Mouse (Mus musculus) lung, embryonic 16.5 days (tissue): ENCODE results near the gene Dock4. TPM values are rescaled to one million over a fixed set of nuclear protein-coding genes. Genes with fewer than 3 reads are reported as not detected.
"Not testable (repeated sequence)": the region's sequence is repeated elsewhere in the genome, so short reads cannot be mapped to it uniquely, and the experiment has no call there.

Source experiments
- ATAC-seq: fragments of 200-750 bp; cut with Nextera tagmentation; 2 replicates; pipeline ENCODE4 v1.8.0; 2017; ENCODE audit warnings: low read depth, mild to moderate bottlenecking, moderate library complexity
- H3K27ac ChIP-seq: fragments of 300-500 bp; sonication (generic); 2 replicates; pipeline ENCODE4 v1.5.1; 2014; ENCODE audit warnings: mild to moderate bottlenecking, control low read depth, low read length
- H3K27me3 ChIP-seq: fragments of 300-500 bp; sonication (generic); 2 replicates; pipeline ENCODE4 v1.6.1; 2014; ENCODE audit warnings: low read depth, low read length, mixed read lengths; ENCODE audit not compliant: control insufficient read depth, insufficient read depth
- H3K36me3 ChIP-seq: fragments of 300-500 bp; sonication (generic); 2 replicates; pipeline ENCODE4 v1.6.1; 2014; ENCODE audit warnings: low read length; ENCODE audit not compliant: control insufficient read depth, insufficient read depth
- H3K4me1 ChIP-seq: fragments of 300-500 bp; sonication (generic); replicated peaks from 2 replicates; pipeline ENCODE4 v1.6.1; 2014; ENCODE audit warnings: low read length, mixed read lengths; ENCODE audit not compliant: control insufficient read depth, insufficient read depth
- H3K4me2 ChIP-seq: fragments of 300-500 bp; sonication (generic); 2 replicates; pipeline ENCODE4 v1.6.1; 2014; ENCODE audit warnings: low read depth, low read length, control low read depth
- H3K4me3 ChIP-seq: fragments of 300-500 bp; sonication (generic); 2 replicates; pipeline ENCODE4 v1.5.1; 2014; ENCODE audit warnings: mild to moderate bottlenecking, low read length, control low read depth
- H3K9ac ChIP-seq: fragments of 300-500 bp; sonication (generic); 2 replicates; pipeline ENCODE4 v1.6.1; 2014; ENCODE audit warnings: low read length, control low read depth
- H3K9me3 ChIP-seq: fragments of 300-500 bp; sonication (generic); 2 replicates; pipeline ENCODE4 v1.6.1; 2016; ENCODE audit warnings: low read length; ENCODE audit not compliant: control insufficient read depth
- WGBS: fragments of 180-500 bp; shearing (Covaris S2); extraction: QIAGEN DNeasy Blood & Tissue Kit; methylation state at CpG from one replicate; pipeline ENCODE4 v1.1.7; 2014; 5-methylcytosine and 5-hydroxymethylcytosine counted together
- polyA plus RNA-seq: library from polyadenylated mRNA; unstranded; fragments of >200 nt; fragmentation: Nextera tagmentation; extraction: Ambion mirVana; gene quantifications from 2 replicates; pipeline ENCODE4 v1.2.1, GENCODE M21; 2015

Dock4 gene
- polyA plus RNA-seq, 1 experiment from 2014 or later = 28.4 TPM

- peaks cover 5% of the 10 kb centered on the region; the same call in 1 of the 2 replicates for H3K9me3 ChIP-seq
- H3K27me3 ChIP-seq = no peaks in the 10 kb centered on the region
- WGBS = 69% methylated on average over 7 of the region's 7 CpGs
- no peak overlapping the region for H3K4me3 ChIP-seq
- no peaks in the 10 kb centered on the region for H3K36me3 ChIP-seq
- no peaks in the 10 kb centered on the region for H3K4me1 ChIP-seq
- no peak overlapping the region for H3K27ac ChIP-seq
- no peak overlapping the region for H3K4me2 ChIP-seq
- no peak overlapping the region for H3K9ac ChIP-seq
- no peak for ATAC-seq
Observed at GRCm38 (mm10) chr12:40854705-40855367, 409.1 kb downstream of the Dock4 start.

DNA sequence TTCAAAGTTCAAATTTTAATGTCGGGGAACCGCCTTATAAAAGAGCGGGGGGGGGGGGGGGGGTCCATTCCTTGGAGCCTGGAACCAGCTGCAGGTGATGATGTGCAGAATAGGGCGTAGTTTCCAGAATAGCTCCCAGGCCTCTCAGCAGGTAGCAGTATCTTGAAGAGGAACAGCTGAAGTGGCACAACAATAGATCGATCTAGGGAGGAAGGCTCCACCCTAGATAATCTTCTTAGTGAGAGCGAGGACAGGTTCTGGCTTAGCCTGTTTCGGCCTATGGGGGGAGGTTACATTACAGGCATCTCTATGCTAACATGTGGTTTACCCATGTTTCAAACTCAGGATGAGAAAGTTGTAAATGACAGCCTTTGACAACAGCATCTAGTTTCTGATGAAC, 411.7 kb downstream of the Dock4 start:
- WGBS = 92% methylated on average over 7 of the region's 7 CpGs
- Histone ChIP-seq H3K4me2 (no peak overlapping the region), H3K27ac (no peak overlapping the region), H3K27me3 (no peaks in the 10 kb centered on the region), H3K36me3 (no peaks in the 10 kb centered on the region), H3K9ac (no peak overlapping the region), H3K9me3 (peaks cover 5% of the 10 kb centered on the region; the same call in 1 of the 2 replicates), H3K4me3 (no peak overlapping the region), H3K4me1 (no peaks in the 10 kb centered on the region)
- no peak for ATAC-seq

DNA sequence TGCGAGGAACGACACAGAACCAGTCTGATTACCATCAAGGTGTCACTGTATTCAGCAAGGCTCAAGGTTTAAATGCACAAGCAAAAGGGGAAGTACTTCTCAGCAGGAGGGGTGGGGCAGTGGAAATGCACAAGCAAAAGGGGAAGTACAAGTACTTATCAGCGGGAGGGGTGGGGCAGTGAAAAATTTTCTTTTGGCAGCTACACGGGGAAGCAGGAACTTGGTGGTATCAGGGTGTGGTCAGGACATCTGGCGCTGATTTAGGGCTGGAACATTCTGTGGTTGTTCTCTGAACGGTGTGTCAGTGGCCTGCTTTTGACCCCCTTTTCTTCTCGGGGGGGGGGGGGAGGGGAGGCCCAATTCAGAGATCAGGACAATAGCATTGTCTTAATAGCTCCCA, 413.0 kb downstream of the Dock4 start:
- not testable (repeated sequence) for H3K4me3 ChIP-seq, H3K9ac ChIP-seq, ATAC-seq, H3K4me2 ChIP-seq, H3K27me3 ChIP-seq, H3K36me3 ChIP-seq, H3K9me3 ChIP-seq, H3K4me1 ChIP-seq, H3K27ac ChIP-seq
- WGBS = 85% methylated on average over 6 of the region's 7 CpGs

GRCm38 (mm10) chr12:40870387-40870786, 424.6 kb downstream of the Dock4 start:
- 89% methylated on average over 5 of the region's 5 CpGs for WGBS

GRCm38 (mm10) chr12:40872716-40873115, 427.0 kb downstream of the Dock4 start:
- H3K4me2 ChIP-seq = no peak overlapping the region
- H3K9ac ChIP-seq = no peak overlapping the region
- no peak for ATAC-seq
- H3K4me1 ChIP-seq = no peaks in the 10 kb centered on the region
- H3K4me3 ChIP-seq = no peak overlapping the region
- 92% methylated on average over 3 of the region's 3 CpGs for WGBS
- H3K9me3 ChIP-seq = peaks cover 2% of the 10 kb centered on the region; the same call in 1 of the 2 replicates
- no peak overlapping the region for H3K27ac ChIP-seq
- H3K36me3 ChIP-seq = no peaks in the 10 kb centered on the region
- no peaks in the 10 kb centered on the region for H3K27me3 ChIP-seq

More at GRCm38 (mm10) chr12:40870387-40870786, 424.6 kb downstream of the Dock4 start:
- H3K27ac ChIP-seq = no peak overlapping the region
- no peak for ATAC-seq
- H3K27me3 ChIP-seq = no peaks in the 10 kb centered on the region
- no peak overlapping the region for H3K4me3 ChIP-seq
- H3K9me3 ChIP-seq = peaks cover 2% of the 10 kb centered on the region; the same call in 1 of the 2 replicates
- no peak overlapping the region for H3K4me2 ChIP-seq
- no peak overlapping the region for H3K9ac ChIP-seq
- no peaks in the 10 kb centered on the region for H3K4me1 ChIP-seq
- no peaks in the 10 kb centered on the region for H3K36me3 ChIP-seq

DNA sequence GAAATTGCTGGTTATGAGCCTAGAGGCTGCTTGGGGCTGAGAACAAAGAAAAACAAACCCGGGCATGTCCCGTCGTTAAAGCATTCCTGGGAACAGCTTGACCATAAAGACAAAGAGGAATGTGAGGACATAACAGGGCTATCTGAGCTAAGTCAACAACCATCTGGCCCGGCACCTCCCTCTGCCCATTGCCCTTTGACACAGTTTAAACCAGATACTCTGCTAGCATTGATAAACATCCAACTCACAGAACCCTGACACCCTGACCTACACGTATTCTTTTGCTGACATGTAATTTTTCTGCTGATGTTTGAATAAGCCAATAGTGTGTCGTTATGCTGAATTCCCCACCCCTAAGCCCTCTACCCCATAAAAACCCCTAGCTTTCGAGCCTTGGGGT, 427.5 kb downstream of the Dock4 start:
- H3K4me2 ChIP-seq, ATAC-seq: not testable (repeated sequence)
- 73% methylated on average over 7 of the region's 7 CpGs for WGBS

GRCm38 (mm10) chr12:40884976-40885375, 439.2 kb downstream of the Dock4 start:
- peaks cover 5% of the 10 kb centered on the region; the same call in 1 of the 2 replicates for H3K4me1 ChIP-seq
- ATAC-seq = no peak
- H3K27me3 ChIP-seq = no peaks in the 10 kb centered on the region
- H3K4me2 ChIP-seq = no peak overlapping the region
- no peaks in the 10 kb centered on the region for H3K36me3 ChIP-seq
- H3K9me3 ChIP-seq = no peaks in the 10 kb centered on the region
- H3K27ac ChIP-seq = no peak overlapping the region
- 78% methylated on average over 3 of the region's 3 CpGs for WGBS
- H3K9ac ChIP-seq = no peak overlapping the region
- H3K4me3 ChIP-seq = no peak overlapping the region

More for the DNA sequence above, 427.5 kb downstream of the Dock4 start:
- not testable (repeated sequence) for H3K27me3 ChIP-seq, H3K9ac ChIP-seq, H3K4me1 ChIP-seq, H3K27ac ChIP-seq, H3K4me3 ChIP-seq, H3K9me3 ChIP-seq, H3K36me3 ChIP-seq

- Histone ChIP-seq H3K4me1 (peaks cover 5% of the 10 kb centered on the region; the same call in 1 of the 2 replicates), H3K27ac (no peak overlapping the region), H3K9ac (no peak overlapping the region), H3K9me3 (no peaks in the 10 kb centered on the region), H3K36me3 (no peaks in the 10 kb centered on the region), H3K27me3 (no peaks in the 10 kb centered on the region), H3K4me3 (no peak overlapping the region), H3K4me2 (no peak overlapping the region)
- WGBS = 90% methylated on average over 6 of the region's 6 CpGs
- ATAC-seq = no peak
Observed at GRCm38 (mm10) chr12:40885377-40885776, 439.6 kb downstream of the Dock4 start.

DNA sequence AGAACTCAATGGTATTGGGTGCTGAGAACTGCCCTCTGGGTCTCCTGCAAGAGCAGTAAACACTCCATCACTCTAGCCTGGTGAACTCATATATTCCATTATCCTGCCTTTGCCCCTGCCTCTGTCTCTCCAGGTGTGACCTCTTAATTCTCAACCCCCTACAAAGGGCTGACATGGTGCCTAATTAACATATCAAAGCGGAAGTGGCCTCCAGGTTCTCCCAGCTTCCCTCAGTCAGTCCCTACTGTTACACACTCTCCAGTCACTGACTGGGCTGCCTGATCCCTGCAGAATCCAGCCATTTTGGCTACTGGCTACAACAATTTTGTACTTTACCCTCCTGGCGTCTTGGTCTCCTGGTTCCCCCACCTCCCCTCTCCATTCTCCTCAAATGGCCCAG, 441.7 kb downstream of the Dock4 start:
- H3K4me2 ChIP-seq = no peak overlapping the region
- no peak overlapping the region for H3K9ac ChIP-seq
- H3K36me3 ChIP-seq = no peaks in the 10 kb centered on the region
- 0 out of 2 replicates have a peak overlapping the region, but pooled peaks have one; percentile 36 for H3K27ac ChIP-seq
- no peak for ATAC-seq
- H3K27me3 ChIP-seq = no peaks in the 10 kb centered on the region
- WGBS = 74% methylated on average over 2 of the region's 2 CpGs
- H3K9me3 ChIP-seq = no peaks in the 10 kb centered on the region
- H3K4me3 ChIP-seq = no peak overlapping the region
- peaks cover 5% of the 10 kb centered on the region; the same call in 1 of the 2 replicates for H3K4me1 ChIP-seq
